Mouse (Mus musculus): ENCODE data around the gene Zfp69.

The Zfp69 gene

GRCm38 (mm10) chr4:120951428-120951973 is at the start of gene Zfp69:
Zfp69 (minus strand) TSS chr4:120951699.
- peak; percentile 85 for DNase-seq (ENCODE audit: low spot score)

- DNase-seq (ENCODE audit: low spot score) = no peak
Observed at GRCm38 (mm10) chr4:121001042-121001441, 49.5 kb upstream of the Zfp69 start.

- no peak for DNase-seq (ENCODE audit: low spot score)
Observed at GRCm38 (mm10) chr4:120995911-120996310, 44.4 kb upstream of the Zfp69 start.

- DNase-seq (ENCODE audit: low spot score) = no peak
Observed at GRCm38 (mm10) chr4:120993025-120993424, 41.5 kb upstream of the Zfp69 start.

DNA sequence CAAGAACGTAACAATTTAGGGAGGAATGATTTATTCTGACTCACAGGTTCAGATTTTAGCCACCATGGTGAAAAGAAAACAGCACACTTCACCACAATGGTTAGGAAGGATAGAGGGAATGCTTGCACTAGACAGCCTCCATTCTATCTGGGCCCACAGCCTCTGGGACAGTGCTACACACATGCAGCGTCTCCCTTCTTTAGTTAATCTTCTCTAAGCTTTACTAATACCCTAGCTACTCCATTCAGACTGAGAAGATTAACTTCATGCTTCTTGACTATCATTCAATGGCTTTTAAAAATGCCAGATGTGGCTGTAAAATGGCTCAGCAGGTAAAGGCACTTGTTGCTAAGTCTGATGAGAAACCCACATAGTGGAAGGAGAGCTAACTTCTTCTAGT is 40.8 kb upstream of the Zfp69 start:
- no peak for DNase-seq (ENCODE audit: low spot score)

DNA sequence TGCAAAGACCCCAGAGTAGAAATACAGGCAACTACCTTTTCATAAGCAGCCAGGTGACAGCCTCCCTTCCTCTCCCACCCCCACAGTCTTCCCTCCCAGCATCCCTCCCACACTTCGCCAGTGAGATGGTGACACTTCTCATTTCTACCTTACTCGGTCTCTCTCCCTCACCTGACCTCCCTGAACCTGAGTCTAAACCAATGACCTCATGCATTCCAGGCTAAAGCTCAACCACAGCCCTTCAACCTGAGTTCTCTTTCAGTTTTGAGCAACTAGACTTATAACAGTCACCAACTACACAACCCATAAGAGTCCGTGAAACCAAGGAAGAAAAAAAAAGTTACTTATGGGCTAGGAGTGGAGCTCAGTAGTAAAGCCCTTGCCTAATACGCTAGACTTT is 35.8 kb upstream of the Zfp69 start:
- no peak for DNase-seq (ENCODE audit: low spot score)

DNA sequence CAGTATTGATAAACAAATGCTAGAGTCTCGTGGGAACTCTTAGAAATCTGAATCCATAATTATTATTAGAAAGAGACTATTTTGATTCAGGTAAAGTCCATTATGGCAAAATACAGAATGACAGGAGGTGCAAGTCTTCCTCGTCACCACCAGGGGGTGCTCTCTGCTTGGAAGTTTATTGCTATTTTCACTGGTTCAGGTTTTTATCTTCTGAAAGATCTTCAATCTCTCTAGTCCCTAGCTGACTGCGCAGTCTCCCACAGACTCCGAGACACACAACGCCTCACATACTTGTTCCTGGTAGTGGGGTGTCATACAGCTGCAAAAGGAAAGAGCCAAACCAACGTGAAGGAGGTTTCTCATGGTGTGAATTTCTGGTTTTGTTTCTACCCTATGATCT is 34.9 kb upstream of the Zfp69 start:
- peak; percentile 64 for DNase-seq (ENCODE audit: low spot score)

GRCm38 (mm10) chr4:120978221-120978620 is 26.7 kb upstream of the Zfp69 start:
- no peak for DNase-seq (ENCODE audit: low spot score)

GRCm38 (mm10) chr4:120975428-120975734 is 23.9 kb upstream of the Zfp69 start:
- no peak for DNase-seq (ENCODE audit: low spot score)

DNA sequence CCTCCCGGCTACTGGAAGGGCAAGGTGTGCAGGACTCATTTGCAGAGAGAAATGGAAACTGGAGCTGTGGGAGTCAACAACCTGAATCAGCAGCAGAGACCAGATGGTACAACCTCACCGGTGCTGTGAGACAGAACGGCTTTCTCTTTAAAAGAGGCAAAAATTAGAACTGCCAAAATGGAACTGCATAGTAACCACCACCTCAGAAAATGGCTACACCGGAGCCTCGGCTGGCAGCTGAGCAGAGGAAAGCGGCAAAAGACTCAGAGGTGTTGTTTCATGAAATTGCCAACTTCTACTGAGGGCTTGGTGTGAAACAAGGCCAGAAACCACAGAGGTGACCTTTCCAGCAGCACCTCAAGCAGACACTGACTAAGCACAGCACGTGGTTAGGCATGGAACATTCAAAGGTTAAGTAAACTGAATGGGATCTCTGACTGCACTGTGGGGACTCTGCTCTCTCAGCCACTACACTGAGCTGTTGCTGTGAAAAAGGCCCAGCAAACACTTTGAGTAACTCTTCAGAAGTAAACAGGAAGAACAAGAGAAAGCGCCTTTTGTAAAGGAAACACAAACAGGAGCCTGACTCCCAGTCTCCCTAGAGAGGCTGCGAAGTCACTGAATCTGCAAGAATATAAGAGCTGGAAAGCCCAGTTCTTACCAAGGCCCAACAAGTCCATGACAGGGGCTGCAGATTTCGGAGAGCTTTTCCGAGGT is 23.4 kb upstream of the Zfp69 start:
- no peak for DNase-seq (ENCODE audit: low spot score)

- DNase-seq (ENCODE audit: low spot score) = no peak
Observed at GRCm38 (mm10) chr4:120971842-120972241, 20.3 kb upstream of the Zfp69 start.

GRCm38 (mm10) chr4:120969382-120970146 is 18.1 kb upstream of the Zfp69 start:
- peak; percentile 67 for DNase-seq (ENCODE audit: low spot score)

GRCm38 (mm10) chr4:120968486-120968885 is 17.0 kb upstream of the Zfp69 start:
- DNase-seq (ENCODE audit: low spot score) = no peak

GRCm38 (mm10) chr4:120955586-120955985 is 4.1 kb upstream of the Zfp69 start:
- DNase-seq (ENCODE audit: low spot score) = no peak

DNA sequence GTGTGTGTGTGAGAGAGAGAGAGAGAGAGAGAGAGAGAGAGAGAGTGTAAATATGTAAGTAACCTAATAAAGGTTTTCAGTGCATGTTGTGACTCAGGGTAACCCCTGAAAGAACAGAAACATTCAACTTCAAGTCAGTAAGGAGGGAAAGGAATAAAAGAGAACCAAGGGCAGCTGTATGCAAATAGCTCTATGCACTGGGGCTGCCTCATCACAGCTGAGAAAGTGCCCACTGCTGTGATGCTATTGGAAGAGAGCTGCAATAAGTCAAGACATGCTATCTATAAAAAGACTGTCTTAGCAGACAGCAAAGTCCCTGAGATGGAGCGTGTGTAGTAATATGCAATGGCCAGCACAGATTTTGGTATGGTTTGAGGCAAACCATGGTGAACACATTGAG is 2.2 kb upstream of the Zfp69 start:
- no peak for DNase-seq (ENCODE audit: low spot score)

DNA sequence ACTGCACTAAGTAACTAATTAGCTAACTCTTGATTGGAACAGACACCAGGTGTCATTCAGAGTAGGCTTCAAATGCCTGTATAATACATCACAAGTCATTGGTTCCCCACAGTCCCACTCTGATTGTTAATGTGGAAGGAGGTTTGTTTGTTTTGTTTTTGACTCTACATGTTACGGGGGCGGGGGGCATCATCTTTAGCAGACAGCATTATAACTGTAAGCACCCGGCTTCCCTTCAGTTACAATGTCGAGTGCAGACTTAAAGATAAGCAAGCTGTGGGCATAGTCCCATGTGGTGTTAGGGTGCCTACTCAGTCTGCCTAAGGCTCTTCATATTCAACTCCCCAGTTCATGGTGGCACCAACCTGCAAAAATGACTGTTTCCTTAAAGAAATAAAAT is 1.5 kb upstream of the Zfp69 start:
- DNase-seq (ENCODE audit: low spot score) = no peak

- DNase-seq (ENCODE audit: low spot score) = no peak
Observed at GRCm38 (mm10) chr4:120952163-120952562, 664 bp upstream of the Zfp69 start.

DNA sequence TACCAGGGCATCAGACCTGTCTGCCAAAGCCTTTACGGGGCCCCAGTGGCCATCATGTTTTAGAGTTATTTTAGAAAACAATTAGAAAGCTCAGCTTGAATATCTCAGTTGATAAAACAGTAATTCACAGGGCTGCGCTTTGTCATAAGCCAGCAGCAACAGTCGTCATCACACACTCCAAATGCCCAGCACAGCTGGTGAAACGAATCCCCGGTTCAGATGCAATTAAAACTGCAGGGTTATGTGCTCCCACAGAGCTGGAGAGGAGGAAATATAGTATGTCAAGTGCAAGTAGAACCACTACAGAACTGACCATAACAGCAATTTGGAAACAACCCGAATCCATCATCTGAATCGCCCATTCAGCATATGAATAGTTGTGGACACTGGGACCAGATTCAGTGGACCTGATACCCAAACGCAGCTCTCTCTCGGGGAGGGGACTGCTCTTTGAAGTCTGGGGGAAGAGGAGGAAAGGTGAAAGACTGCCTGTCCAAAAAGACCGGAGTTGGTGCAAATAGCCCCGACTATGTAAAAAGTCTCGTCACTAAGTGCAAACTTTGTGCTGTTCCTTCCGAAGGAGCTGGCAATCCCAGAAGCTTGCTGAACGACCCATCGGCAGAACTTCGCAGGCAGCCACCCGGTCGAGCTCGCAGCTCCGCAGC is 604 bp downstream of the Zfp69 start:
- peak; percentile 18 for DNase-seq (ENCODE audit: low spot score)

GRCm38 (mm10) chr4:120948938-120949337 is 2.6 kb downstream of the Zfp69 start:
- peak; percentile 40 for DNase-seq (ENCODE audit: low spot score)

DNA sequence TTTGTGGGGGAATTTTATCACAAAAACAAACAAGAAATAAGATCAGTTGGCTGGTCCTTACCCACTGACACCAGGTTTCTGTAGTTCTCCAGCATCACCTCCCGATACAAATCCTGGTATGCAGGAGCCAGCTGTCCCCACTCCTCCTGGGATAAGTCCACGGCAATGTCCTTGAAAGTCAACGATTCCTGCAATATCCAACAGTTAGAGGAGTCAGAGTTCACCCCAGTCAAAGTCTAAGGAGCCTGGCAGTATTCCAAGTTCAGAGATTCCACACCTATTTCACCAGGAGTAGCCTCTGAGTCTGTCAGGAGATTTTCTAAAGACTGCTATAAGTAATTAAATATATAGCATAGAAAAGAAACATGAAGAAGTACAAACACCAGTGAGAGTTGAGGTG is 16.5 kb downstream of the Zfp69 start:
- DNase-seq (ENCODE audit: low spot score) = no peak

DNA sequence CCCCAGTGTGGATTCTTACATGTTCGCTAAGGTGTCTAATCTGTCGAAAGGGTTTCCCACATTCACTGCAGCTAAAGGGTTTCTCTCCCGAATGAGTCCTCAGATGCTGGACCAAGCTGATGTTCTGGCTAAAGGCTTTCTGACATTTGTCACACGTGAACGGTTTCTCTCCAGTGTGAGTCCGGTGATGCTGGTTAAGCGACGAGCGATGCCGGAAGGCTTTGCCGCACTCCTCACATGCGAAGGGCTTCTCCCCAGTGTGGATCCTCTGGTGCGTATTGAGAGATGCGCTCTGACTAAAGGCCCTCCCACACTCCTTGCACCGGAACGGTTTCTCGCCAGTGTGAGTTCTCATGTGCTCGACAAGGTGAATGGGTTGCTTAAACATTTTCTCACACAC is 20.8 kb downstream of the Zfp69 start:
- DNase-seq (ENCODE audit: low spot score) = no peak

DNA sequence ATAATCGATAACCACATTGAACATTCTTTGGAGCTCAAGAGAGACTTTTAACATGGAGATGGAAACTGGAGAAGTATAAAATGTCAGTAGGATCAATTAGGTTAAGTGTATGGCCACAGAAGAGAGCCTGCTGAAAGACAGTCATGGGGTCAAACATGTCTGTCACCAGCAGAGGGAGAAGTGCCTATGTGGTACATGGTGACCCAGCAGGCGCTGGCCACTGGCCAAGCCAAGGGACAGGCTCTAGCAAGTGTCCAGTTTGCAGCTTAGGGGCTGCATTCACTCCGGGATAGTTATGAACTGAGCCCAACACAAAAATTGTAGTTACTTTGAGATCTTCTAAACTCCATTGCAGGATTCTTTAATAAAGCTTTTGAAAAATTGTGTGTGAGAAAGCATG is 22.8 kb downstream of the Zfp69 start:
- DNase-seq (ENCODE audit: low spot score) = no peak

DNA sequence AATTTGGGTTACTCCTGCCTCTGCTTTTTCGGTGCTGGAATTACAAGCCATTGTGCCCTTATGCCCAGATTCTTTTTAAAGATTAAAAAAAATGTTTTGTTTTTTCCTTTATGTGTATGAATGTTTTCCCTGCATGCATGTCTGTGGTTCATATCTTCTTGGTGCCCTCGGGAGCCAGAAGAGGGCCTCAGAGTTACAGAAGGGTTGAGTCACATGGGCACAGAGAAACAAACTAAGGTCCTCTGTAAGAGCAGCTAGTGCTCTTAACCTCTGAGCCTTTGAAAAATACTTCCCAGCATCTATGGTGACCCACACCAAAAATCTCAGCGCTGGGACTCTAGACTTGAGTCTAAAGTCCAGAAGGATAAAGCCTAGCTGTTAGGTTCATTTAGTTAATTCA is 26.1 kb downstream of the Zfp69 start:
- peak; percentile 36 for DNase-seq (ENCODE audit: low spot score)
